Mouse (Mus musculus) midbrain, postnatal 0 days (tissue): Measurements from ENCODE around the gene Fli1. TPM values are rescaled to one million over a fixed set of nuclear protein-coding genes. Genes with fewer than 3 reads are reported as not detected.

Experiments used
- ATAC-seq: fragments of 200-750 bp; cut with Nextera tagmentation; 2 replicates; pipeline ENCODE4 v1.8.0; 2017; ENCODE audit warnings: moderate number of reproducible peaks, mild to moderate bottlenecking, moderate TSS enrichment, moderate library complexity; ENCODE audit not compliant: low FRiP score
- DNase-seq: peaks from one replicate; pipeline ENCODE4 v3.0.0-alpha.2; 2015; ENCODE audit warnings: low spot score
- H3K27ac ChIP-seq: fragments of 300-500 bp; sonication (generic); 2 replicates; pipeline ENCODE4 v1.5.1; 2014; ENCODE audit warnings: low read depth, mild to moderate bottlenecking, low read length, mixed read lengths
- H3K27me3 ChIP-seq: fragments of 300-500 bp; sonication (generic); 2 replicates; pipeline ENCODE4 v1.6.1; 2014; ENCODE audit warnings: low read length, control low read depth, mixed read lengths; ENCODE audit not compliant: insufficient read depth
- H3K36me3 ChIP-seq: fragments of 300-500 bp; sonication (generic); 2 replicates; pipeline ENCODE4 v1.6.1; 2014; ENCODE audit warnings: low read length, control low read depth, mixed read lengths; ENCODE audit not compliant: insufficient read depth
- H3K4me1 ChIP-seq: fragments of 300-500 bp; sonication (generic); 2 replicates; pipeline ENCODE4 v1.6.1; 2014; ENCODE audit warnings: mild to moderate bottlenecking, control low read depth, antibody characterized with exemption, low read length, mixed read lengths; ENCODE audit not compliant: insufficient read depth
- H3K4me2 ChIP-seq: fragments of 300-500 bp; sonication (generic); 2 replicates; pipeline ENCODE4 v1.6.1; 2014; ENCODE audit warnings: low read depth, mild to moderate bottlenecking, low read length, mixed read lengths; ENCODE audit not compliant: poor library complexity, severe bottlenecking
- H3K4me3 ChIP-seq: fragments of 300-500 bp; sonication (generic); 2 replicates; pipeline ENCODE4 v1.5.1; 2014; ENCODE audit warnings: low read depth, mild to moderate bottlenecking, low read length, moderate library complexity
- H3K9ac ChIP-seq: fragments of 300-500 bp; sonication (generic); replicated peaks from 2 replicates; pipeline ENCODE4 v1.6.1; 2014; ENCODE audit warnings: mild to moderate bottlenecking, low read length, moderate library complexity, mixed read lengths; ENCODE audit not compliant: poor library complexity, severe bottlenecking
- H3K9me3 ChIP-seq: fragments of 300-500 bp; sonication (generic); 2 replicates; pipeline ENCODE4 v1.6.1; 2016; ENCODE audit warnings: low read length, control low read depth
- CTCF ChIP-seq: IDR thresholded peaks from 2 replicates; pipeline ENCODE4 v1.5.1; 2016; ENCODE audit warnings: antibody characterized with exemption, mild to moderate bottlenecking
- WGBS: fragments of 180-500 bp; shearing (Covaris S2); extraction: QIAGEN DNeasy Blood & Tissue Kit; methylation state at CpG from one replicate; pipeline ENCODE4 v1.1.7; 2014; 5-methylcytosine and 5-hydroxymethylcytosine counted together
- polyA plus RNA-seq: library from polyadenylated mRNA; unstranded; fragments of >200 nt; fragmentation: Nextera tagmentation; extraction: Ambion mirVana; gene quantifications from 2 replicates; pipeline ENCODE4 v1.2.1, GENCODE M21; 2015
- total RNA-seq: library from RNA; depleted of rRNA; stranded (reverse); fragments of >200 nt; gene quantifications from 2 replicates; pipeline ENCODE4 v1.2.3, GENCODE M21; 2014

Fli1 gene
- total and polyA plus RNA-seq, 2 experiments from 2014 or later: 5.9 to 8.4 TPM

- Histone ChIP-seq H3K4me1 (no peaks in the 10 kb centered on the region), H3K27me3 (no peaks in the 10 kb centered on the region), H3K27ac (no peak overlapping the region), H3K4me2 (no peak overlapping the region), H3K9me3 (no peaks in the 10 kb centered on the region), H3K4me3 (no peak overlapping the region), H3K36me3 (no peaks in the 10 kb centered on the region), H3K9ac (no peak overlapping the region)
- TF ChIP-seq CTCF: no peak
- WGBS: 82% methylated on average over 5 of the region's 5 CpGs
- ATAC-seq: no peak
- no peak for DNase-seq
These were observed 16.9 kb downstream of the Fli1 start for GRCm38 (mm10) chr9:32525787-32526186.

- DNase-seq (no peak), ATAC-seq (no peak)
- H3K27me3 ChIP-seq: no peaks in the 10 kb centered on the region
- WGBS: 52% methylated on average over 2 of the region's 2 CpGs
- H3K36me3 ChIP-seq: no peaks in the 10 kb centered on the region
- no peak overlapping the region for H3K27ac ChIP-seq
- no peak overlapping the region for H3K4me2 ChIP-seq
- no peaks in the 10 kb centered on the region for H3K4me1 ChIP-seq
- H3K9ac ChIP-seq: no peak overlapping the region
- H3K4me3 ChIP-seq: no peak overlapping the region
- no peak for TF ChIP-seq CTCF
- no peaks in the 10 kb centered on the region for H3K9me3 ChIP-seq
These were observed 20.0 kb downstream of the Fli1 start for GRCm38 (mm10) chr9:32522536-32523245.

GRCm38 (mm10) chr9:32521331-32521730 is 21.3 kb downstream of the Fli1 start:
- ATAC-seq (no peak), DNase-seq (no peak)
- Histone ChIP-seq H3K9me3 (no peaks in the 10 kb centered on the region), H3K4me2 (no peak overlapping the region), H3K4me3 (no peak overlapping the region), H3K27me3 (no peaks in the 10 kb centered on the region), H3K27ac (no peak overlapping the region), H3K9ac (no peak overlapping the region), H3K4me1 (no peaks in the 10 kb centered on the region), H3K36me3 (no peaks in the 10 kb centered on the region)
- no peak for TF ChIP-seq CTCF
- WGBS: 83% methylated on average over 3 of the region's 3 CpGs

- WGBS: 81% methylated on average over 6 of the region's 6 CpGs
- H3K9me3 ChIP-seq: no peaks in the 10 kb centered on the region
- no peak overlapping the region for H3K4me3 ChIP-seq
- H3K27ac ChIP-seq: no peak overlapping the region
- H3K36me3 ChIP-seq: no peaks in the 10 kb centered on the region
- no peak for DNase-seq
- H3K27me3 ChIP-seq: no peaks in the 10 kb centered on the region
- H3K4me2 ChIP-seq: no peak overlapping the region
- no peak for ATAC-seq
- no peak for TF ChIP-seq CTCF
- no peaks in the 10 kb centered on the region for H3K4me1 ChIP-seq
- H3K9ac ChIP-seq: no peak overlapping the region
These were observed 21.8 kb downstream of the Fli1 start for GRCm38 (mm10) chr9:32520821-32521220.

GRCm38 (mm10) chr9:32519101-32520051 is 23.3 kb downstream of the Fli1 start:
- H3K27me3 ChIP-seq: no peaks in the 10 kb centered on the region
- ATAC-seq: no peak; the same call in 1 of the 2 replicates
- no peak overlapping the region for H3K4me2 ChIP-seq
- TF ChIP-seq CTCF: no peak
- no peak for DNase-seq
- no peak overlapping the region for H3K4me3 ChIP-seq
- H3K9me3 ChIP-seq: no peaks in the 10 kb centered on the region
- H3K4me1 ChIP-seq: no peaks in the 10 kb centered on the region
- no peak overlapping the region for H3K9ac ChIP-seq
- whole genome bisulfite sequencing: 73% methylated on average over 22 of the region's 22 CpGs
- no peaks in the 10 kb centered on the region for H3K36me3 ChIP-seq
- no peak overlapping the region for H3K27ac ChIP-seq
